In genomic region chr4:152262187-152262586, GRCm38 (mm10) we compare ENCODE assay signal across 17 mouse cellular contexts. TPM values are rescaled to one million over a fixed set of nuclear protein-coding genes. Genes with fewer than 3 reads are reported as not detected.
DNase-seq lines count a peak whose midpoint lies in the region; ATAC-seq lines count a peak whose summit lies in the region.
"Had no signal": no experiment of that assay in that cellular context is flagged by ENCODE, and none has a peak within 500 bp of the region (broad histone marks: within the 10 kb centered on the region; RNA-seq: fewer than 3 reads in every experiment).

No protein-coding gene starts in this region.

- DNase-seq in liver: no peak
- DNase-seq in heart, adult 9 months (ENCODE audit: low spot score in 2 of 2): peak; percentile 66 to 69
- DNase-seq in right cerebral cortex, postnatal 36 days (ENCODE audit: low spot score in 2 of 2): no peak
- DNase-seq in thymus, postnatal 25 days: no peak
- DNase-seq: adrenal gland, postnatal 14 days; kidney, adult 8-10 months; layer of hippocampus, postnatal 36 days; right cerebral cortex, postnatal 4 days; thymus, adult 2 months had no signal

- H3K4me1 ChIP-seq in liver, embryonic 12.5 days: peaks cover 47% of the 10 kb centered on the region
- H3K4me1 ChIP-seq in heart, embryonic 14.5 days (ENCODE audit: control insufficient read depth in 2 of 2, insufficient read depth in 2 of 2, low read length in 2 of 2): peaks cover 65 to 85% of the 10 kb centered on the region in 2 experiments
- H3K4me1 ChIP-seq in limb, embryonic 15.5 days: peaks cover 46% of the 10 kb centered on the region

- peak overlapping the region; percentile 83 for H3K27ac ChIP-seq in liver, embryonic 12.5 days
- H3K27ac ChIP-seq in heart, embryonic 14.5 days (replicated peaks in 1 of 2; ENCODE audit: control insufficient read depth in 1 of 2, insufficient read depth in 1 of 2, low read depth in 2 of 2, low read length in 2 of 2): peak overlapping the region; percentile 91
- peak overlapping the region; percentile 7; the same call in 1 of the 2 replicates for H3K27ac ChIP-seq in limb, embryonic 15.5 days
- H3K27ac ChIP-seq: limb, embryonic 12.5 days; lung, embryonic 15.5 days; midbrain, embryonic 15.5 days had no signal

- peaks cover 3% of the 10 kb centered on the region; the same call in 1 of the 2 replicates for H3K36me3 ChIP-seq in liver, embryonic 12.5 days
- peaks cover 12% of the 10 kb centered on the region for H3K36me3 ChIP-seq in heart, embryonic 14.5 days (ENCODE audit: control insufficient read depth, insufficient read depth, low read length)
- H3K36me3 ChIP-seq in limb, embryonic 15.5 days: peaks cover 3% of the 10 kb centered on the region
- H3K36me3 ChIP-seq: limb, embryonic 12.5 days; lung, embryonic 15.5 days; midbrain, embryonic 15.5 days had no signal

- no peak for ATAC-seq in liver, embryonic 12.5 days
- ATAC-seq in heart, embryonic 14.5 days (ENCODE audit: insufficient number of reproducible peaks, insufficient read depth, low FRiP score, low read depth): peak; percentile 65
- ATAC-seq in limb, embryonic 15.5 days (ENCODE audit: insufficient number of reproducible peaks, low FRiP score, low TSS enrichment, low read depth): no peak
- ATAC-seq: forebrain, embryonic 14.5 days; midbrain, embryonic 15.5 days had no signal

- H3K9ac ChIP-seq in liver, embryonic 12.5 days: no peak overlapping the region
- H3K9ac ChIP-seq in heart, embryonic 14.5 days (ENCODE audit: low read length): peak overlapping the region; percentile 65
- no peak overlapping the region for H3K9ac ChIP-seq in limb, embryonic 15.5 days
- H3K9ac ChIP-seq: limb, embryonic 12.5 days; lung, embryonic 15.5 days; midbrain, embryonic 15.5 days had no signal

- 63% methylated on average over 9 of the region's 9 CpGs for WGBS in liver, embryonic 12.5 days (ENCODE audit: insufficient replicate concordance)
- 24% methylated on average over 9 of the region's 9 CpGs for WGBS in heart, embryonic 14.5 days
- 56% methylated on average over 9 of the region's 9 CpGs for WGBS in limb, embryonic 15.5 days

- H3K9me3 ChIP-seq in liver, embryonic 12.5 days (replicated peaks): no peaks in the 10 kb centered on the region
- no peaks in the 10 kb centered on the region for H3K9me3 ChIP-seq in heart, embryonic 14.5 days (ENCODE audit: control insufficient read depth, low read length)
- no peaks in the 10 kb centered on the region for H3K9me3 ChIP-seq in limb, embryonic 15.5 days
- H3K9me3 ChIP-seq: limb, embryonic 12.5 days; lung, embryonic 15.5 days; midbrain, embryonic 15.5 days had no signal

- no peak overlapping the region for H3K4me2 ChIP-seq in liver, embryonic 12.5 days
- peak overlapping the region; percentile 50 for H3K4me2 ChIP-seq in heart, embryonic 14.5 days (ENCODE audit: low read length)
- no peak overlapping the region for H3K4me2 ChIP-seq in limb, embryonic 15.5 days
- H3K4me2 ChIP-seq: limb, embryonic 12.5 days; lung, embryonic 15.5 days; midbrain, embryonic 15.5 days had no signal

- H3K4me3 ChIP-seq in liver, embryonic 12.5 days: no peak overlapping the region
- H3K4me3 ChIP-seq in heart, embryonic 14.5 days (ENCODE audit: control insufficient read depth in 1 of 2, insufficient read depth in 1 of 2, low read depth in 1 of 2, low read length in 2 of 2): no peak overlapping the region
- no peak overlapping the region for H3K4me3 ChIP-seq in limb, embryonic 15.5 days
- H3K4me3 ChIP-seq: limb, embryonic 12.5 days; lung, embryonic 15.5 days; midbrain, embryonic 15.5 days had no signal

- no peaks in the 10 kb centered on the region for H3K27me3 ChIP-seq in liver, embryonic 12.5 days (replicated peaks)
- no peaks in the 10 kb centered on the region for H3K27me3 ChIP-seq in heart, embryonic 14.5 days (ENCODE audit: control insufficient read depth, insufficient read depth, low read length)
- no peaks in the 10 kb centered on the region for H3K27me3 ChIP-seq in limb, embryonic 15.5 days
- H3K27me3 ChIP-seq: lung, embryonic 15.5 days; midbrain, embryonic 15.5 days had no signal

RNA-seq across cellular contexts. Expression of gene Gpr153, which starts 11.8 kb away (rescaled TPM):
- 2.1 and 2.4 TPM in 2 replicates for polyA plus RNA-seq in liver, embryonic 12.5 days (2016; fragmentation: Nextera tagmentation; extraction: Ambion mirVana)
- 14.0 and 18.2 TPM in 2 replicates for polyA plus RNA-seq in heart, embryonic 14.5 days (2014; fragmentation: Nextera tagmentation; extraction: Ambion mirVana)
- polyA plus RNA-seq in limb, embryonic 15.5 days (2015; fragmentation: Nextera tagmentation; extraction: Ambion mirVana): 18.9 and 21.9 TPM in 2 replicates

RNA-seq across cellular contexts. Expression of gene Hes3, which starts 29.3 kb away (rescaled TPM):
- not detected in 2 replicates for polyA plus RNA-seq in liver, embryonic 12.5 days (2016; fragmentation: Nextera tagmentation; extraction: Ambion mirVana)
- polyA plus RNA-seq in heart, embryonic 14.5 days (2014; fragmentation: Nextera tagmentation; extraction: Ambion mirVana): not detected in 2 replicates
- polyA plus RNA-seq in limb, embryonic 15.5 days (2015; fragmentation: Nextera tagmentation; extraction: Ambion mirVana): not detected in 2 replicates
- polyA plus RNA-seq: forebrain, embryonic 14.5 days; gonadal fat pad, adult 2 months; limb, embryonic 12.5 days; lung, embryonic 15.5 days had no signal

RNA-seq across cellular contexts. Expression of gene Icmt, which starts 34.8 kb away (rescaled TPM):
- 11.8 and 14.4 TPM in 2 replicates for polyA plus RNA-seq in liver, embryonic 12.5 days (2016; fragmentation: Nextera tagmentation; extraction: Ambion mirVana)
- 19.4 and 20.3 TPM in 2 replicates for polyA plus RNA-seq in heart, embryonic 14.5 days (2014; fragmentation: Nextera tagmentation; extraction: Ambion mirVana)
- polyA plus RNA-seq in limb, embryonic 15.5 days (2015; fragmentation: Nextera tagmentation; extraction: Ambion mirVana): 26.4 and 26.5 TPM in 2 replicates

RNA-seq across cellular contexts. Expression of gene Rnf207, which starts 56.6 kb away (rescaled TPM):
- 0.26 and 0.42 TPM in 2 replicates for polyA plus RNA-seq in liver, embryonic 12.5 days (2016; fragmentation: Nextera tagmentation; extraction: Ambion mirVana)
- 74.9 and 77.5 TPM in 2 replicates for polyA plus RNA-seq in heart, embryonic 14.5 days (2014; fragmentation: Nextera tagmentation; extraction: Ambion mirVana)
- 0.29 and 0.31 TPM in 2 replicates for polyA plus RNA-seq in limb, embryonic 15.5 days (2015; fragmentation: Nextera tagmentation; extraction: Ambion mirVana)

Comparison
In these comparisons a context has a peak if more than half of its experiments do, and no peak if none do; other contexts are left out.
1. H3K27ac ChIP-seq: peak in every context shown above with its lines; median percentile 91 in heart, embryonic 14.5 days; 83 in liver, embryonic 12.5 days; 7 in limb, embryonic 15.5 days.
2. DNase-seq: peak in heart, adult 9 months (2 of 2); none in liver (single experiment), right cerebral cortex, postnatal 36 days (0 of 2) and thymus, postnatal 25 days (single experiment).